Mouse (Mus musculus): ENCODE data around the gene Fmr1. TPM values are rescaled to one million over a fixed set of nuclear protein-coding genes. Genes with fewer than 3 reads are reported as not detected.

The Fmr1 gene
- polyA plus RNA-seq (2012): 32.2 and 40.0 TPM in 2 replicates

GRCm38 (mm10) chrX:68678333-68678740 is at the start of gene Fmr1:
Gene Fmr1 (plus strand): TSS chrX:68678541.
- no peak for TF ChIP-seq GATA1 (IDR thresholded peaks at IDR 0.05; ENCODE audit: low read length)

GRCm38 (mm10) chrX:68641603-68642002 is 36.7 kb upstream of the Fmr1 start:
- TF ChIP-seq GATA1 (IDR thresholded peaks at IDR 0.05; ENCODE audit: low read length): no peak

- no peak for TF ChIP-seq GATA1 (IDR thresholded peaks at IDR 0.05; ENCODE audit: low read length)
Observed at GRCm38 (mm10) chrX:68645154-68645919, 33.0 kb upstream of the Fmr1 start.

DNA sequence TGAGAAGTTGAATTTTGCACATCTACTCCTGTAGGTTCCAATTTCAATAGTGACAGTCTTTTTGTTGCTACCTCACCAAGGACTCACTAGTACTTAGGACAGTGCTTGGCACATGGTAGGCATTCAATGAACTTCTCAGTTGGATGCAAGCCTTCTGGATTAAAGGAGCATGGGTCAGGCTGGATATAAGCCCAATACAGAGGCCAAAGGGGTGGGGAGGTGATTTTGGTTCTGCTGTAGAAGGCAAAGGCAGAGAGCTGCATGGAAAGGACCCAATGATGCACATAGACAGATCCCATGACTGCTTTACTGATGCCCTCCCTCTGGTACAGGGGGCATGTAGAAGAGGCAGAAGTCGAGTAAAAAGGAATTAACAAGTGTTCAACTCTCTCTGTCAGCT is 833 bp upstream of the Fmr1 start:
- no peak for TF ChIP-seq GATA1 (IDR thresholded peaks at IDR 0.05; ENCODE audit: low read length)

GRCm38 (mm10) chrX:68678815-68679486 is 610 bp downstream of the Fmr1 start:
- TF ChIP-seq GATA1 (IDR thresholded peaks at IDR 0.05; ENCODE audit: low read length): no peak

DNA sequence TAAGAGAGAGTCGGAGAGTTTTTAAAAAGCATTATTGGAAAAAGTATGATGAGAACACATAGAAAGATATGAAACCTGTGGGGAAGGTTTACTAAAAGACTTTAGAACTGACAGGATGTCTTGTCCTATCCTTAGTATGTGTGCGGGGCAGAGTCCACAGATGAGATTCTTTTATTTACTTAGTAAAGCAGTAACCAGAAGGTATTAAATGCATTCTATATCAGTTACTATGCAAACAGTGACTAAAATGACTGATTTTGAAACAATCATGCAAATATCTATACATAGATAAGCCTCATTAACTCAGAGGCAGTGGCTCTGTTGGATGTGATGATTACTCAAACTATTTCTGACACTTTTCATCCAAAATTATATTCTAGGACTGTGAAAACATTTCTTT is 6.4 kb downstream of the Fmr1 start:
- TF ChIP-seq GATA1 (IDR thresholded peaks at IDR 0.05; ENCODE audit: low read length): no peak

DNA sequence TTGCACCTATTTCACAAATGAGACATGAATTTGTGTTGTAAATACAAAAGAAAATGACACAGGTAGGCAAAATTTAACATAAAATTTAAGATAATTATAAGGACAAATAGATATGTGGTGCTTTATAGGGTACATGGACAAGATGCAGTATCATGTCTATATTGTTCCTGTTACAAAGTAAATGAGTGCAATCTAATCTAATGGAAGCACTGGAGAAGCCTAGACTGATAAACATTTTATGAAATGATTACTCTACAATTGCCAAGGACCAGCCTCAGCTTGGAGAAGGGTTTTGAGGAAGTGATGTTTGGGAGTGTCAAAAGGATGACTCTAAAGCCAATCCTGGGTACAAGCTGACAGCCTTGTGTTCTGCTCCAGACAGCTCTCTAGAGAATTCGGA is 58.6 kb downstream of the Fmr1 start:
- no peak for TF ChIP-seq GATA1 (IDR thresholded peaks at IDR 0.05; ENCODE audit: low read length)

DNA sequence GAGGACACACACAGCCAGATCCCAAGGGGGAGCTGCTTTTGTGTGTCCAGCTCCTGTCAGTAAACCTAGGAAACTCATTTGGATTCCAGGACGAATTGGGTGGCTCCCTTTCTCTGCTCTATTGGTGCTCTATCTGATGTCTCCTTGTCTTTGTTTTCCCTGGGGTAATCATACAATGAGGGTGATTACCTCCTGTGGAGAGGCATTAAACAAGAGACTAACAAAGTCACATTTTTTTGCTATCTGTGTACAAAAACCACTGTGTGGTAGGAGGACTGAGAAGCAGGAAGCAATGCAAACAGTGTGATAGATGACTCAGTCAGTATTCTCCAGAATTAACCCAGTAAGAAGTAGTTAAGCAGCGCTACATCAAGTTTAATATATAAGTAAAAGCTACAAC is 61.7 kb downstream of the Fmr1 start:
- no peak for TF ChIP-seq GATA1 (IDR thresholded peaks at IDR 0.05; ENCODE audit: low read length)

DNA sequence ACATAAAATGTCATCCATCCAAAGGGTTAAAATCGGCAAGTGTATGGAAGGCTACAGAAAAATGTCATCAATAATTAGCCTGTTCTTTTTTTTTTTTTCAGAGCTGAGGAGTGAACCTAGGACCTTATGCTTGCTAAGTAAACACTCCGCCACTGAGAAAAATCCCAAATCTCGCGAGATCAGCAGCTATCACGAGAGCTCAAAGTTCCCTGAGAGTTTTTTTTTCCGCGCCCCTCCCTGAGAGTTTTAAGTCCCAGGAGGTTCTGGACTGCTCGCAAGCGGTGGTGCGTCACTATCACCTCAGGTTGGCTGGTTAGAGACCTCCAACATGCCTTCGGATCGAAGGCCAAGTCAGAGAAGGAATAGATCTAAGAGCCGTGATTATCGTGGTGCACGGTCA is 83.3 kb downstream of the Fmr1 start, which contains the start of gene Fmr1nb:
Gene Fmr1nb, plus strand, starts transcription at position 234 of the 400 bp plus-strand sequence.
- TF ChIP-seq GATA1 (IDR thresholded peaks at IDR 0.05; ENCODE audit: low read length): no peak

Other genes with a start within 250 kb of the Fmr1 start
- not detected in 2 replicates for gene Fmr1nb, start 83.3 kb downstream of the Fmr1 start, polyA plus RNA-seq (2012)
- gene Gm14698, start 142.6 kb downstream of the Fmr1 start, polyA plus RNA-seq (2012): 0.15 and 0.16 TPM in 2 replicates
- not detected in 2 replicates for gene Gm6812, start 214.5 kb downstream of the Fmr1 start, polyA plus RNA-seq (2012)